Mouse (Mus musculus) thymus, adult 2 months (tissue): ENCODE data around the gene Dhx8.

Experiments
- CTCF ChIP-seq: fragments of 200-500 bp; IDR thresholded peaks from 2 replicates; pipeline ENCODE4 v1.5.1; 2012; ENCODE audit warnings: mild to moderate bottlenecking, control low read depth, low read length, moderate library complexity, borderline replicate concordance; ENCODE audit not compliant: control insufficient read depth, poor library complexity, insufficient read depth; ENCODE audit errors: extremely low read depth
- POLR2A ChIP-seq: fragments of 200-500 bp; IDR thresholded peaks from 2 replicates; pipeline ENCODE4 v1.6.1; 2012; ENCODE audit warnings: mild to moderate bottlenecking, low read length, control low read depth, moderate library complexity; ENCODE audit not compliant: control insufficient read depth, poor library complexity, insufficient read depth; ENCODE audit errors: extremely low read depth

DNA sequence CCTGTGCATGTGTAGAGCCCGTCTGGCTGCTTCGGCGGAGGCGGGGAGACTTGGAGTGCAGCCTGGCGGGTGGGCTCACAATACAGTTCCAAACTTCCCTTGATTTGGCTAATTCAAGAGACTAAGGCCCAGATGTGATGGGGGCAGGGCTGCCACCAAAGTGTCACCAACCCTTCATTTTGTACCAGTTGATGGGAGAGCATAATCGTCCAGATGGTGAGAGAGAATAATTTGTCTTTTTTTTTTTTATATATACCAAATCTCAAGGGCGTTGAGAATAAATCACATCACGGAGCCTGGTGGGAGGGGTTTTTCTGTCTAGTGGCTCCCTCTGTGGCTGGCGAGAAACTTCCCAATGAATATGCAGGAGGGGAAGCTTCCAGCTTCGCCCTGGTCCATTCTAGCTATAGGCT lies 43.0 kb upstream of the Dhx8 start:
- no peak for TF ChIP-seq POLR2A
- TF ChIP-seq CTCF, result no peak
